Mouse (Mus musculus) liver, embryonic 14.5 days (tissue): ENCODE results near the gene Ddost. TPM values are rescaled to one million over a fixed set of nuclear protein-coding genes. Genes with fewer than 3 reads are reported as not detected.

Source experiments
- ATAC-seq: fragments of 200-750 bp; cut with Nextera tagmentation; 2 replicates; pipeline ENCODE4 v1.8.0; 2017; ENCODE audit warnings: moderate number of reproducible peaks, mild to moderate bottlenecking, moderate library complexity; ENCODE audit not compliant: insufficient read depth
- DNase-seq, 3 experiments: peaks; one replicate each; pipeline ENCODE4 v3.0.0-alpha.2; 2012 to 2013; ENCODE audit warnings: low read depth in 3 of 3, low spot score in 3 of 3
- H3K27ac ChIP-seq: fragments of 300-500 bp; sonication (generic); 2 replicates; pipeline ENCODE4 v1.5.1; 2014; ENCODE audit warnings: moderate library complexity, mild to moderate bottlenecking, control low read depth, inconsistent platforms
- H3K27me3 ChIP-seq: fragments of 300-500 bp; sonication (generic); 2 replicates; pipeline ENCODE4 v1.6.1; 2014; ENCODE audit warnings: mild to moderate bottlenecking, low read length, moderate library complexity; ENCODE audit not compliant: control insufficient read depth, insufficient read depth
- H3K36me3 ChIP-seq: fragments of 300-500 bp; sonication (generic); replicated peaks from 2 replicates; pipeline ENCODE4 v1.6.1; 2014; ENCODE audit warnings: low read depth; ENCODE audit not compliant: control insufficient read depth, insufficient read depth
- H3K4me1 ChIP-seq, 2 experiments: fragments of 200-500 bp in 1 of 2; fragments of 300-500 bp in 1 of 2; sonication (generic) in 1 of 2; replicated peaks; 2 replicates each; pipeline ENCODE4 v1.6.1; 2012 to 2014; ENCODE audit warnings: antibody characterized with exemption in 1 of 2, inconsistent platforms in 1 of 2, low read length in 1 of 2; ENCODE audit not compliant: control insufficient read depth in 2 of 2, insufficient read depth in 2 of 2
- H3K4me2 ChIP-seq: fragments of 300-500 bp; sonication (generic); 2 replicates; pipeline ENCODE4 v1.6.1; 2014; ENCODE audit warnings: low read depth, mild to moderate bottlenecking, control low read depth, moderate library complexity
- H3K4me3 ChIP-seq, 2 experiments: fragments of 200-500 bp in 1 of 2; fragments of 300-500 bp in 1 of 2; sonication (generic) in 1 of 2; 2 replicates each; pipeline ENCODE4 v1.5.1; 2012 to 2014; ENCODE audit warnings: low read depth in 2 of 2, low read length in 2 of 2, mild to moderate bottlenecking in 2 of 2, control low read depth in 1 of 2, inconsistent platforms in 1 of 2, moderate library complexity in 1 of 2; ENCODE audit not compliant: insufficient read depth in 1 of 2
- H3K9ac ChIP-seq: fragments of 300-500 bp; sonication (generic); replicated peaks from 2 replicates; pipeline ENCODE4 v1.6.1; 2014; ENCODE audit warnings: mild to moderate bottlenecking, control low read depth, moderate library complexity
- H3K9me3 ChIP-seq: fragments of 300-500 bp; sonication (generic); 2 replicates; pipeline ENCODE4 v1.6.1; 2016; ENCODE audit warnings: low read length, mixed read lengths; ENCODE audit not compliant: control insufficient read depth
- CTCF ChIP-seq: IDR thresholded peaks from 2 replicates; pipeline ENCODE4 v1.5.1; 2016; ENCODE audit warnings: antibody characterized with exemption, low read depth, control low read depth
- EP300 ChIP-seq: IDR thresholded peaks from 2 replicates; pipeline ENCODE4 v1.6.1; 2016; ENCODE audit warnings: antibody characterized with exemption, low read depth
- WGBS: fragments of 180-500 bp; shearing (Covaris S2); extraction: QIAGEN DNeasy Blood & Tissue Kit; methylation state at CpG from one replicate; pipeline ENCODE4 v1.1.7; 2014; ENCODE audit not compliant: insufficient replicate concordance; 5-methylcytosine and 5-hydroxymethylcytosine counted together
- polyA plus RNA-seq, 2 experiments: library from polyadenylated mRNA; depleted of rRNA in 1 of 2; stranded (reverse) in 1 of 2; unstranded in 1 of 2; fragments of >200 nt; fragmentation: Nextera tagmentation in 1 of 2; extraction: Ambion mirVana in 1 of 2; gene quantifications; 2 replicates each; pipeline versions ENCODE4 v1.2.1 to v1.2.3; 2012 to 2014

Ddost gene
- polyA plus RNA-seq, 2 experiments: 91.7 to 135 TPM

DNA sequence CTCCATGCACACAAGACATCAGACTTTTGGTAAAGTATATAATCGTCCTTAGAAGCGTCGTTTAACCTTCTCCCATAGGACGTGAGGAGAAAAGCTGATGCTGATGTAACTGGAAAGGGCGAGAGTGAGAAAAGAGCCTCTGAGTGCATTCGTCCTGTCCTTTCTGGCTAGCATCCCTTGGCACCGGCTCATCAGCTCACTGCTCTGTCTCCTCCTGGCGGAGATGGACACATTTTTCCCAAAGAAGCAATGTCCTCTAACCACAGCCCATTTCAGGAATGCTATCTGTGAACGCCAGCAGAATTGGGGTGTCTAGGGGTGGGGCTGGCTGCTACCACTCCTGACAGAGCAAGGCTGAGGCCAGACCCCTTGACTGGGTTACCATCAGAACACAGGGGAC is 27.1 kb downstream of the Ddost start:
- no peaks in the 10 kb centered on the region for H3K36me3 ChIP-seq
- TF ChIP-seq CTCF: no peak
- no peak for TF ChIP-seq EP300
- no peak for DNase-seq

DNA sequence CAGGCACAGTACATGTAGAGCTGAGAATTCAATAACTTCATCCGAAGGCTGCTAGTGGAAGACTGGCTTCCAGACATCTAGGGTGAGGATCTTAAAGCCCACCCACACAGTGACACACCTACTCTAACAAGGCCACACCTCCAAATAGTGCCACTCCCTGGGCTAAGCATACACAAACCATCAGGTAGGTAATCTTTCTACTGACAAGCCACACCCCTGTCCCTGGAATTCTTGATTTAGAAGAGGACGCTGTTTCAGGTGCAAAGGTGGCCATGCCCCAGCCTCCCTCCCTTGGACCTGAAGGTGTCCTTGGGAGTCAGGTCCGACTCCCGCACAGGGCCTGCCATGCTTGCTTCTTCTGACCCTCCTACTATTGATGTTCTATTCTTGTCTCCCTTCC is 28.6 kb downstream of the Ddost start:
- H3K4me3 ChIP-seq: no peak overlapping the region
- whole genome bisulfite sequencing: 62% methylated on average over 4 of the region's 4 CpGs
- no peaks in the 10 kb centered on the region for H3K36me3 ChIP-seq
- H3K27me3 ChIP-seq: no peaks in the 10 kb centered on the region
- ATAC-seq: no peak
- no peaks in the 10 kb centered on the region for H3K9me3 ChIP-seq
- no peak overlapping the region for H3K27ac ChIP-seq
- H3K4me2 ChIP-seq: no peak overlapping the region
- H3K9ac ChIP-seq: no peak overlapping the region
- no peak for DNase-seq
- 0 out of 4 replicates have a peak, but pooled peaks cover 0 to under 1% of the 10 kb centered on the region in 2 experiments for H3K4me1 ChIP-seq
- no peak for TF ChIP-seq EP300
- TF ChIP-seq CTCF: no peak

More for the DNA sequence above, 27.1 kb downstream of the Ddost start:
- no peaks in the 10 kb centered on the region for H3K27me3 ChIP-seq
- H3K9ac ChIP-seq: no peak overlapping the region
- no peak overlapping the region for H3K27ac ChIP-seq
- WGBS: 65% methylated on average over 9 of the region's 9 CpGs
- no peak for ATAC-seq
- no peak overlapping the region for H3K4me2 ChIP-seq
- H3K4me1 ChIP-seq: peaks cover 1 to 4% of the 10 kb centered on the region in 2 experiments; a peak in 1 of 4 replicates
- H3K9me3 ChIP-seq: no peaks in the 10 kb centered on the region
- no peak overlapping the region for H3K4me3 ChIP-seq

DNA sequence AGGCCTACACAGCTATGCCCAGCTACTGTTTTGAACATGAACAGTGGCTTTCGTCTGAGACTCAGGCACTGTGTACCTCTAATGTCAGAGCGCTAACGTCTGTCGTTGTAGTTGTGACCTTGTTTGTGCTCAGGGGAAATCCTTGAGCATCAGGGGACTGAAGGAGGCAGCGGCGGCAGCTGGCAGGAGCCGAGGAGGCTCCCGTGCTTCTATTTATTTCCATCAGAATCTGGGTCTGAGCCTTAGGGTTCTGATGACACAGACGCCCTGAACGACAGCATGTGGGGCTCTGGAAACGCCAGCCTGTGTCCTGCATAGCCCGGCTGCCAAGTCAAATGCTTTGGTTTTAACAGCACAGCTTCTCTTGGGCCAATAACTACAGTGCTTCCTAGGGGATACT is 30.5 kb downstream of the Ddost start:
- Histone ChIP-seq H3K9me3 (no peaks in the 10 kb centered on the region), H3K27me3 (no peaks in the 10 kb centered on the region), H3K36me3 (no peaks in the 10 kb centered on the region), H3K27ac (no peak overlapping the region), H3K4me1 (no peaks in the 10 kb centered on the region), H3K4me3 (no peak overlapping the region), H3K4me2 (no peak overlapping the region), H3K9ac (no peak overlapping the region)
- DNase-seq (no peak), ATAC-seq (no peak)
- TF ChIP-seq EP300 (no peak), CTCF (no peak)
- 71% methylated on average over 12 of the region's 12 CpGs for WGBS

DNA sequence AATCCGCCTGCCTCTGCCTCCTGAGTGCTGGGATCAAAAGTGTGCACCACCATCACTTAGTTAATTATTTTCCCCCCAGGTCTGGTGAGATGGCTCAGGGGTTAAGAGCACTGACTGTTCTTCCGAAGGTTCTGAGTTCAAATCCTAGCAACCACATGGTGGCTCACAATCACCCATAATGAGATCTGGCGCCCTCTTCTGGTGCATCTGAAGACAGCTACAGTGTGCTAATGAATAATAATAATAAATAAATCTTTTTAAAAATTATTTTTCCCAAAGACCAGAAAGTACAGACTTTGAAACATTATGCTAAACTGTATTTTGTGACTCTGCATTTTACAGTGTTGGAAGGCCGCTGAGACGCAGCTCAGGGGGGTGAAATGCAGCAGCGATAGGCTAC is 31.1 kb downstream of the Ddost start:
- Histone ChIP-seq H3K9ac (no peak overlapping the region), H3K4me3 (no peak overlapping the region), H3K9me3 (no peaks in the 10 kb centered on the region), H3K27ac (no peak overlapping the region), H3K27me3 (no peaks in the 10 kb centered on the region), H3K4me1 (no peaks in the 10 kb centered on the region), H3K36me3 (no peaks in the 10 kb centered on the region), H3K4me2 (no peak overlapping the region)
- no peak for TF ChIP-seq EP300
- peak; percentile 47 for TF ChIP-seq CTCF
- WGBS: 64% methylated on average over 6 of the region's 6 CpGs
- ATAC-seq (no peak), DNase-seq (no peak)

DNA sequence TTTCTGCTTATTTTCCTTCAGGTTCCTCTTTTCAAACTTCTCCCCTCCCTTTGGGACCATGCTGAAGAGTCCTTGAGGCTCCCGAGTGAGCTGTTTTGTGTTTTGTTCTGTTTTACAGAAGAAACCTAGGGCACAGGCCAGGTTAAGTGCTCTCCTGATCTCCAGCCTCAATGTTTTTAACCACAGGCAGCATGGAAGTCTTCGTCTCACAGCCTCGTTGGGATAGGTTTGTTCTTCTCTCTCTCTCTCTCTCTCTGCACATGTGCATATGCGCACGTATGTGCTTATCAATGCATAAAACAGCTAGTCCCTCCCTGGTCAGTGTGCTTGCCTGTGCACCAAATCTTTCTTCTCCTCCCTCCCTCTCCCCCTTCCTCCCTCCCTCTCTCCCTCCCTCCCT is 32.3 kb downstream of the Ddost start:
- H3K9ac ChIP-seq: no peak overlapping the region
- no peak for DNase-seq
- TF ChIP-seq CTCF (no peak), EP300 (no peak)
- no peak overlapping the region for H3K4me2 ChIP-seq
- no peaks in the 10 kb centered on the region for H3K36me3 ChIP-seq
- H3K27ac ChIP-seq: no peak overlapping the region
- H3K9me3 ChIP-seq: no peaks in the 10 kb centered on the region
- no peak for ATAC-seq
- no peak overlapping the region for H3K4me3 ChIP-seq
- no peaks in the 10 kb centered on the region for H3K4me1 ChIP-seq
- WGBS: 28% methylated on average over 5 of the region's 5 CpGs
- H3K27me3 ChIP-seq: no peaks in the 10 kb centered on the region
